Mouse (Mus musculus) heart, adult 10 weeks (tissue): ENCODE results near the gene Gm5346. TPM values are rescaled to one million over a fixed set of nuclear protein-coding genes. Genes with fewer than 3 reads are reported as not detected.

Source experiments
- polyA plus RNA-seq: library from polyadenylated mRNA; stranded (reverse); fragments of 350-450 nt; fragmentation: Illumina TruSeq; extraction: RNeasy Lipid Tissue Mini Kit (QIAGEN cat#74804); gene quantifications from one replicate; pipeline ENCODE4 v1.2.3, GENCODE M21; 2014; ENCODE audit warnings: low read depth, low replicate concordance

The Gm5346 gene
- polyA plus RNA-seq: not detected

GRCm38 (mm10) chr8:43627176-43627575 is at the start of gene Gm5346:
Gene Gm5346, minus strand, starts transcription at chr8:43627276.

GRCm38 (mm10) chr8:43576607-43577006 is 50.5 kb downstream of the Gm5346 start, which contains the start of gene Adam26a:
Gene Adam26a, minus strand, starts transcription at chr8:43576707.

Other genes starting within 250 kb of the Gm5346 start
- not detected for gene Adam26b, start 99.2 kb downstream of the Gm5346 start, polyA plus RNA-seq
- gene Adam26a, start 50.6 kb downstream of the Gm5346 start, polyA plus RNA-seq: not detected
- not detected for gene Adam34, start 82.8 kb upstream of the Gm5346 start, polyA plus RNA-seq